Mouse (Mus musculus): ENCODE measurements around the gene Padi3.
A peak's percentile ranks its signal among the peaks of the same experiment; 100 is the strongest.

Padi3 gene

DNA sequence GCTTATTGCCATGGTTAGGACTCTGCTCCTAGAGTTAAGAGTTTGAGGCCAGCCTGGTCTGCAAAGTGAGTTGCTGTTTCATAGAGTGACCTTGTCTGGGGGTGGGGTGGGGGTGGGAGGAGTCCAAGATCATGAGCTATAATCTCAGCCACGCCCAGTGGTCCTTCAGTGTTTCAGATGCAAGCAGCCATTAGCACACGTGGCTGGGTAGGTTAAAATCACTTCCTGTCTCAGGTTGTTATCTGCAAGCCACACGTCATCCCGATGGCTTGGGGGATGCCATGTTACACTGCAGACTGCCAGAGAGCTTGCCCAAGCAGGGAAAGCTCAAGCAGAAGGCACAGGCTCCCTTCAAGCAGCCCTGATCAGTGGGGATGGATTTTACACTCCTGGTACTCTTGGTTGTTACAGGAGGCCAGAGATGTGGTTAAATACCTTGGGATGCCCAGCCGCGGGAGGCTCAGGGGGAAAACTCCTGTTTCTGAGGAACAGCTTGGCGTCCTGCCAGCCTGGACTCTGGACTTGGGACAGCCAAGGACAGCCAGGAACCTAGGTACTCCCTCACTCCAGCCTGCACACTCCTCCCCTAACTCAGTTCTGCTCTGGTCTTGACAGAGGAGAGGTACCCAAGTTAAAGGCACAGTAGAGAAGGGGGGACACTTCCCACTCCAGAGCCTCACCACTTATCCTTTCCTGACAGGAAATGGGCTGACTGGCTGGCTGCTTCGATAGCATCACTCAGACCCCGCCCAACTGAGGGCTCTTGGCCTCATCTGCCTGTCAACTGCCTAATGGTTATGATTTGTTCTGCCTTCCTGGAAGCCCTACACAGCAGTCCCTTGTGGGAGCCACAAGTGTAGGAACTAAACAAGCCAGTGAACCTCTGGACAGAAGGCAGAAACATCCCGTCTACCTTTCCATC is 5.8 kb upstream of the Padi3 start:
- DNase-seq = no peak

DNA sequence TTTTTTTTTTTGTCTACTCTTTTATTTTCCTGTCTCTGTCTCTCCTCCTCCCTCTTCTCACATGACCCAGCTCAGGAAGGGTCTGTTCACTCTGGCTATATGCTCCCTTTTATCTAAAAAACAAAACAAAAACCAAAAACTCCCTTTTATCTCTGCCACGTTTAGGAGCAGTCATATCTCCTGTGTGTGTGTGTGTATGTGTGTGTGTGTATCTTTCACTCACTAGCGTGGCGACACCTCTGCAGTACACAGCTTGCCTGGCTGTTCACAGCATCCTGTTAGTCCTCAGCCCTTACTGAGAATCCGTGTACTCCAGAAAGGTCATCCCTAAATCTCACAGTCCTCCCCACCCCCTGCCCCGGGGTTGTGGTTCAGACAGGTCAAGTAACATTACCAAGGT is 5.0 kb upstream of the Padi3 start:
- no peak for DNase-seq

DNA sequence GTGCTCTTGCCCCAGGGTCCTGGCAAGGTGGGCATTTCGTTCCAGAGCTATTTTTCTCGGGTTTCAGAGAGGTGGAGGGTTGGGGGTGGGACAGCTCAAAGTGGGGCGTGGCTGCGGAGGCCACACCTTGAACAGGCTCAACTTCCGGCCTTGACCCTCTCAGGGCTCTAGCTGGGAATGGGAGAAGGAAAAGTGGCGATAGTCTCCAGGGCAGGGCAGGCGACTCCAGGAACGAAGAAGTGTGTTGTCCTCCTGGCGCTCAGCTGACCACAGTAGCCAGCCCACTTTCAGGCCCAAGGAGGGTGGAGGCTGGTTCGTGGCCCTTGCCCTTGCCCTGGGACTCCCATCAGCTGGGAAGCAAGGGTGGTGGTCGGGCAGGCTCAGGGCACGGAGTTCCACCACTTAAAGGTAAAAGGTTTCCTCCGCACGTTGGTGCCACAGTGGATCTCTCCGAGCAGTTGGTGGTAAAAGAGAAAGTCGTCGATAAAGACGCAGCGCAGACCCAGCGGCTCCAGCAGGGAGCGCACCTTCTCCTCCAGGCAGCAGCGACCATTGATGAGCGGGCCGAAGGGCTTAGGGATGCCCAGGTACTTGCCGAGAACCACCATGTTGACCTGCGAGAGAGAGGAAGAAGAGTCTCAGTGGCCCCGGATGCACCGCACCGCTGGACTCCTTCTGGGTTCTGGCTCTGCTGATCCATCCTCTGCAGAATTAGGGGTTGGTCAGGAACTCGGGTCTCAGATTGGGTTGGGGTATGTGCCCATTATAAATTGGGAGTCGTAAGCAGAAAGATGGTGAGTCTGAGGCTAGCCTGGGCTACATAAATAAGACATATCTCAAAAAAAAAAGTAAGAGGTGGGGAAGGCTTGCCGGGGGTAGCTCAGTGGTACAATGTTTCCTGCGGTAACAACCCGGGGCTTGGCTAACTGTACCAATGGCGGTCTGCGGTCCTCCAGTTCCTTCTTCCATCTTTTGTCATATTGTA is 4.1 kb upstream of the Padi3 start:
- no peak for DNase-seq

DNA sequence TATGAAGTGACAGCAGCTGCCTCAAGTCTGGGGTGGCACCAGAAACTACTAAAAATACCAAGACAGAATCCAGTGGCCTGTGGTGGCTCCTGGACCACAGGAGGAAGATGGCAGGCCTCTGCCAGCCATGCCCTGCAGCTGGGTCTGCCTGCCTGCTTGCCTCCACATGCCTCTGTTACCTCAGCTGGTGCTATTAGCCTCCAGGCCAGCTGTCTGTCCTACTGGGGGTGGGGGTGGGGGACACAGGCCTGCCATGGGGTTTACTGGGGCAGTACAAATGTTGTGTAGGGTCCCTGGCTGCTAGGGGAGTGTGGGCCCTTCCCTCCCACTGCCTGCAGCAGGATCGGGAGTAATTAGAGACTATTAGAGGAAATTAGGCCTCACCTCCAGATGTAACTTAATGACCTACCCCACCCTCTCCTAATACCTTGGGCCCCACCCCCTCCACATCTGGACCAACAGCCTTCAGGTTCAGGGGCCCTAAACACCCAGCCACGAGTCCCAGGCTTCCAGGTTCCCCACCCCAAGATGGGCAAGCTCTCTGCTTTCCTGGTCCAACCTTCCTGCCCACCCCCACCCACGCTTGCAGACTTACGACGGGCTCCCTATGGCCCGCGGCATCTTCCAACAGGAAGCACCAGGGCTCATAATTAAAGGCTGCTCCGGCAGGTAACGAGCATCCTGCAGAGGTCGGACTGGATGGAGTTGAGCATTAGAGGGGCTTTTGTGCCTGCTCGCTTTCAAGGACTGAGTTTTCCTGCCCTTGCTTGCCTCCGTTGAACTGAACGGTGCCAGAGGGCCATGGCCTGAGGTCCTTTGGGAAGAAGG is 3.1 kb upstream of the Padi3 start:
- no peak for DNase-seq

DNA sequence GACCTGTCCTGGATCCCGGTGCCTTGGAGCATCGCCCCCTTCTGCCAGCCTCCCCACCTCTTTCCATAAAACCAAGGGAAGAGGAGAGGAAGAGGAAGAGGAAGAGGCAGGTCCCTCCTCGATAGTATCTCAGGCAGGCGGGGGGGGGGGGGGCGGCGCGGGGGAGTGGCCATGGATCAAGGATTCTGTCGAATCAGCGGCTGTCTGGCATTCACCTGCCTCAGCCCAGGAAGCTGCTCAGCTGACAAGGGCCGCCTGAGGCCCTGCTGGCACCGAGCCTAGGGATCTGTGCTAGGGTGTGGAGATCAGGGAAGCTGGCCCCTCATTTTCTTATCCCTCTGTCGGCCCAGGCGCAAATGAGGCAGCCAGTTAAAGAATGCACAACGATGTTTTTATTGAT is 2.2 kb upstream of the Padi3 start:
- no peak for DNase-seq

DNA sequence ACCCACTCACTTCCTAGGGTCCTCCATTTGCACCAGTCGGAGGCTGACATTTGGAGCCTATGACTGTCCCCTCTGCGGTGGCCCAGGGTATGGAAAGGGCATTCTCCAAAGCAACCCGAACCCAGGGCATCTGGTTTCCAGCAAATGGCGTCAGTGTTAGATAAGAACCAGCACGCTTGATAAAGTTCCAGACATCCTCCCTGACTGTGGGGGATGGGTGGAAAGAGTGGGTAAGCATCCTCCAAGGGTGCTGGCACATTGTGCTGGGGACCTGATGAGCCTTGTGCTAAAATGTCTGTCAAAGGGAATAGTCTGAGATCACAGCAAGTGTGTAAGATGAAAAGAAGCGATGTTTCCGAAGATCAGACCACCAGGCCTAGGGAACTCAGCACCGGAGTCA is 1.7 kb upstream of the Padi3 start:
- DNase-seq = no peak

DNA sequence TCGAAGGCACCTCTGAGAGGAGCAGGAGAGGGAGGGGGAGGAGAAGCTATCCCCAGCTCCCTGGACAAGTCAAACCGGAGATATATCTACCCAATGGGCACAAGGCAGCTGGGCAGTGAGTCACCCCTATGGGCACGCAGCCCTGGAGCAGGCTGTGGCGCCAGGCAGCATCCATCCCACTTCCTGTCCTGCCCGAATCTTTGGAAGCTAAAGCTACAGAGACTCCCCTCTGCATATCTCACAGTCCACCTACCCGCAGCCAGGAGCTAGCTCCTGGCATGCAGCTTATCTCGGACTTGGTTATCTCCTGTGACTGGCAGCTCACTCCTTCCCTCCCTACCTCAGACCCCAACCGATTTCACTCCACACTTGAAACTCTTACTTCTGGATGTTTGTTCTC is 1.3 kb downstream of the Padi3 start:
- peak; percentile 11 for DNase-seq

DNA sequence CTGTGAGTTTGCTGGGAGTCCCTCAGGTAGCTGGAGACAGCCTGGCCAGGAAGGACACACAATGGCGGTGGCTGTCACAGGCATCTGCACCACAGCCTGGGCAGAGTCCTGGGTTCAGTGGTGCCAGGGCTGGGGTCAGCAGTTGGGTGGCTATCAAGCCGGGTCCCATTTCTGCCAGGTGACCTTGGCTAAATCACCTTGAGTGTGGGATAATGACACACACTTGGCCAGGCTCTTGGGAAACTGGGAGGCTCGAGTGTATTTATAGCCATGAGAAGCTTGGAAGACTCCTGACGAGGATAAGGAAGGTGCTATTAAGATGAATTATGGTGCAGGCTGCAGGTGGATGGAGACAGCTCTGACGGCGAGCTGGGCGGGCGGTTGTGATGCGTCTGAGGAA is 5.8 kb downstream of the Padi3 start:
- no peak for DNase-seq

DNA sequence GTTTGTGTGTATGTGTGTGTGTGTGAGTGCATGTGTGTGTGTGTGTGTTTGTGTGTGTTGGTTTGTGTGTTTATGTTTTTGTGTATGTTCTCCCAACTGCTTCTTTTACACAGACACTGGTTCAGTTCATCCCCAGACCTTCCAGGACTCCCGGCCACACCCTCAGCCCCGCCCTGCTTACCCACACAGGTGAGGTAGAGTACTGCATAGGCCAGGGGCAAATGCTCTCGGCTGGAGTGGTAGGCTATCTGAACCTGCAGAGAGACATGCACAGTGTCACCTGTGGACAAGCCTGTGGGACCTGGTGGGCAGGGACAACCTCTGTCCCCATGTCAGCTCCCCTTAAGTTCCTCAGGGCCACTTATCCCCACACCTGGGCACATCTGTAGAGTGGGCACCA is 9.1 kb downstream of the Padi3 start:
- no peak for DNase-seq

DNA sequence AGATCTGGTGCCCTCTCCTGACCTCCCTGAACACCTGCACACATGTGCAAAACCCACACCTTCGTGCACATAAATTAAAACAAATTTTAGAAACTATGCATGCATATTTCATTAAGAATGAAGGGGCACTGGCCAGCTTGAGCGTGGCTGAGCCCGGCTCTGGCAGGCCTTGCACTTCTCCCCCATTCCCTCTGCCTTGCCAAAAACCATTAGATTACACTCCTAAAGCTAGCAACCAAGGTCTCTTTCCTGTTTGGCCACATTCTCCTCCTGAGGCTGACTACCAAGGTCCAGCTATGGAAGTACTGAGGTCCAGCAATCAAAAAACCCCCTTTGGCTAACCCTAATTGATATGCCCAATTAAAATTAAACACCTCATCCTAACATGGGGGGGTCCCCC is 13.7 kb downstream of the Padi3 start:
- no peak for DNase-seq

DNA sequence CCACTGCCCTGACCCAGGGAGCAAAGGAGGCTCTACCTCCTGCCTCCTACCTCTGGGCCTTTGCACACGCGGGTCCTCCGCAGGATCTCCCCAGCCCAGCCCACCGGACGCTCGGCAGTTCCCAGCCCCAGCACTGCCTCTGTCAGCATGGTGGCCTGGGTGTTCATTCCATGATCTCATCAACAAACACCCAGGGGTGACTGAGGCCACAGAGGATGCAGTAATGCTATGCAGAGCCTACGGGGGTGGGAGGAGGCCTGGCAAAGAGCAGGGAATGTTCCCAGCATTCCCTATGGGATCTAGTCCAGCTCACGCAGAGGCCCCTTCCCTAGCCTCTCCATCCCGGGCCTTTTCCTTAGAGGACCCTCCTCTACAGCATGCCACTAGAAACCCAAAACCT is 15.8 kb downstream of the Padi3 start:
- no peak for DNase-seq

DNA sequence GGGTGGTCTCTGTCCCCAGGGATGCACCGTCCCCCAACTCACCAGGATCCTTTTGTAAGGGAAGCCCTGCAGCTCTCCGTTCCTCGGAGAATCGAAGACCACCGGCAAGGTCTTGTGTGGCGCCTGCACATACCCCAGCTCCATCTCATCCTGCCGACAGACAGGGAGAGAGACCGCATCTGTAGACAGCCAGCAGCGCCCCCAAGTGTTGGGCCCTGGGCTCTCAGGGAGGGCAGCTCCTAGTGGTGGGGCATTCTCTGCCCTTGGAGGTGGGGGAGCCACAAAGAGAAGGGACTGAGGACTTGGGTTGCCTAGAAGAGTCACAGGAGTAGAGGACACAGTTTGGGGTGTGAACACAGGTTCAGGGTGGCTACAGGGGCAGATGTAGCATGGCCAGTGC is 16.7 kb downstream of the Padi3 start:
- DNase-seq = no peak

DNA sequence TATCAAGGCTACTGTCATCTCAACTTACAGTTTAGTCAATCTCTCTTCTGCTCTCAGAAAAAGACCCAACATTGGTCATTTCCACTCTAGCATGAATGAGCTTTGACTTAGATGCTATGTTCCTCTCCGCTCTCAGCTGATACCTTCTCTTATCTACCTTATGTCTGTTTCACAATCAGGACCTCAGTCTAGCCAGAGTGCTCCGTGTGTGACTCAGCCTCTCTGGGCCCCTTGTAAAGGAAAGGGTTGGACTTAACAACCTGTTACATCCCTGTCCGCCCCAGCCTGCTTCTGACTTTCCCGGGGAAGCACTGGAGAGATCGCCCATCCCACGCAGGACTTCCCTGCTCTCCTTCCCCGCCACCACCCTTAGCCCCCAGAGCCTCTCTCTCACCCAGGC is 17.9 kb downstream of the Padi3 start:
- DNase-seq = no peak

DNA sequence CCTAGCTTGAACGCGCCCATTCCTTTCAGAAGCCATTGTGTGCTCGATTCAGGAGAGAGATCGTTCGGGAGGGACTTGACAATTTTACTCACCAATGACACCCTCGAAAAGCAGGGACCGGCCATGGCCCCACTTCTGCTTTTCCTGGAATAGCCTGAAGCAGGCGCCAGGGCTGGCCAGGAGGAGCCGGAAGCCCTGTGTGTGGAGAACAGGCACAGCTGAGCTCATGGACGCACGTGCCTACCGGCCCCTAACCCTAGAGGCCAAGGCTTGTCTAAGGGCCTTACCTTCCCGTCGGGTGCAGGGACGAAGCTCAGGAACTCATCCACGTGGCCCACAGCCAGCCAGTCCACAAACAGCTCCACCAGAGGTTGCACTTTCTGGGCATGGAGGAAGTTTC is 19.4 kb downstream of the Padi3 start:
- DNase-seq = no peak

DNA sequence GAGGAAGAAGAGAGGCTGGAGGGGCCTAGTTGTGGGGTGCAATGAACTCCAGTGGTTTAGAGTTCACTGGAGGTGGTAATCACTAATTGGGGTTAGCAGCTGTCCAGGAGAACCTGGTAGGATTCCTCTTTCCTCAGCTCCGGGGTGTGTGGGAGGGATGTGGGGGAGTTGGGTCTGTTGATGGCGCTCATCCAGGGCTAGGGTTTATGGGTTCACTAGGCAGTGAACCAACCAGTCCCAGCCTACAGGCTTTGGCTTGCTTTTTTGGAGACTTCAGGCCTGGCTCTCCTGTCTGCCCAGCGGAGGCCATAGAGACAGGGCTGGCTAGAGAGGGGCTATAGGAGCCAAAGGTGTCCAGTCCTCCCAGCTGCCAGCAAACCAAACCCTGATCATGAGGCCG is 20.5 kb downstream of the Padi3 start:
- no peak for DNase-seq

DNA sequence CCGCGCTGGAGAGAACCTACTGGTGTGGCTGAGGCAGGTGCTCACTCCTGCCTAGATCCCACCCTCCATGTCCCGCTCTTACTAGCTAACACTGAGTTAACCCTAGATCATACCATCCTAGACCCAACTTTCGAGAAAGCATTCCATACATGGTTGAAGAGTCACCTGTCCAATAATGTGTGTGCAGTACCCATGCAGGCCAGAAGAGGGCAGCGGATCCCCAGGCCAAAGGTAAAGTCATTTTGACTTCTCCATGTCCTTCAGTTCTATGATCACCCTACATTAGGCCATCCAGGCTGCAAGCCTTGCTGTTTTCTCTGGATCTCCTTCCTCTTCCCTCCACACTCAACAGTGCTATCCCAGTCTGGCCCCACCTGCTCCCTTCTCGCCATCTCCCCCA is 21.5 kb downstream of the Padi3 start:
- DNase-seq = no peak

DNA sequence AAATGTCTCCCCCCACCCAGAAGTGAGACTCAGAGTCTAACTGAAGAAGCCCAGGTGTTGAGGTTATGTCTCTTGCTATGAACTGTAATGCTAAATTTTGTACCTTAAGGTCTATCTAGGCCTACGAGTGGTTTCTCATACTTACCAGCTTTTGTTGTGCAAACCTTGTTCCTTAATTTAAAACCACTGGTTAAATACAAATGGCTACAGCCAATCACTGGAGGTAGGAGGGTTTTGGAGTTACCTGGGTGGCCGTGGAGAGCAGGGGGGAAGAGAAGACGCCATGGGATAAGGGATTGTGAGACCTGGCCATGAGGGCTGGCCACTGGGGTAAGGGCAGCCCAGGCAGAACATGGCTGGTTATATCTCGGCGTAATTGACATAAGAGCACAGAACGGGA is 22.2 kb downstream of the Padi3 start:
- DNase-seq = no peak

DNA sequence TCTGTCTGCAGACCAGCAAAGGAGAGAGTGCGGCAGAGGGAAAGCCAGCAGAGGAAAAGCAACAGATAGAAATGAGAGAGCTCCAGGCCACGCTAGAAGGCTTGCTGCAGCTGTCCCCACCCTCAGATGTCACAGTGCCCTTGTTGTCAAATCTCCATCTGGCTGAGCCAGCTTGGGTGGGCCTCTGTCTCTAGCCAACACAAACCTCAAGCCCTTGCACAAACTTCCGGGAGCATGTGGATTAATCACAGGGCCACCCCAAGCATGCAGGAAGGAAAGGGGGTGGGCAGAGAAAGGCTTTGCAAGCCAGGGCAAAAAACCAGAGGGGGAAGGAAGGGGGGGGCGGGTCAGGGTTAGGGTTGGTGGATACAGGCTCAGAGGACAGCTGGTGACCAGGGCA is 23.0 kb downstream of the Padi3 start:
- no peak for DNase-seq

DNA sequence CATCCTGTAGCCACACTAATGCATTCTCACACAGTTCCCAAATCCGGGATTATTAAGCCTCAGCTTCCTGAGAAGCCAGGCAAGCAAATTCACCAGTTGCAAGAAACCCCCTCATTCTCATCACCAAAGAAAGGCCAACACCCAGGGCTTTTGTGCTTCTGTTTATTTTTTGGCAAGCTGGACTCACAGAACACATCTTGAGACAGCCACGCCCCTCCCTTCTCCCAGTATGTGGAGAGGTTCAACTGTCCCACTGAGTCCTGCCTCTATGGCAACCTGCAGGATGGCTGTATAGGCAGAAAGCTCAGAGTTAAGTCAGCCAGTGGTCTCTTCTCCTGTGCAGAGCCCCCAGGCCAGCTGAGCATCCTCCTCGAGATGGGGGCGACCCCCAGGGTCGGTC is 25.2 kb downstream of the Padi3 start:
- DNase-seq = no peak

DNA sequence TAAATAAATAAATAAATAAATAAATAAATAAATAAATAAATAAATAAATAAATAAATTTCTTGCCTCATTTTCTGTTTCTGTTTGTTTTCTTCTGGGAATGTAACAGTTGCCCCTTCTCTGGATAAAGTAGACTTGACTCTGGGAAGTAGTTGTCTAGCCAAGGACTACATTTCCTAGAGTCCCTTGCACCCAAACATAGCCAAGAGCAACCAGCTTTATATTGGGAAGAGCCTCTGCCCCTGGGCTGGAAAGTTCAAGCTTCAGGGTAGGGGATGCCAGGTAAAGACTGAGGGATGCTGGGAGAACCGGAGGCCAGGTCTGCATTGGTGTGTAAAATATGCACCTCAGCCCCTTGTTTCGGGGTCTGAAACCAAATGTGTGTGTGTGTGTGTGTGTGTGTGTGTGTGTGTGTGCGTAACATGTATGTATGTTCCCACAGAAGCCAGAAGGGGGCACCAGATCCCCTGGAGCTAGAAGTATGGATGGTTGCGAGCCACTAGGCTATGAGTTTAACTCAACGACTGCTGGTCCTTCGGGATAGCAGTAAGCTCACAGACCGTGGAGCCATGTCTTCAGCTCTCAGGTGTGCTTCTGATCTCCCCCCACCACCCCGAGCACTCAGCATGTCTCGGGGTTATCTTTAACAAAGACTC is 26.0 kb downstream of the Padi3 start:
- DNase-seq = no peak

DNA sequence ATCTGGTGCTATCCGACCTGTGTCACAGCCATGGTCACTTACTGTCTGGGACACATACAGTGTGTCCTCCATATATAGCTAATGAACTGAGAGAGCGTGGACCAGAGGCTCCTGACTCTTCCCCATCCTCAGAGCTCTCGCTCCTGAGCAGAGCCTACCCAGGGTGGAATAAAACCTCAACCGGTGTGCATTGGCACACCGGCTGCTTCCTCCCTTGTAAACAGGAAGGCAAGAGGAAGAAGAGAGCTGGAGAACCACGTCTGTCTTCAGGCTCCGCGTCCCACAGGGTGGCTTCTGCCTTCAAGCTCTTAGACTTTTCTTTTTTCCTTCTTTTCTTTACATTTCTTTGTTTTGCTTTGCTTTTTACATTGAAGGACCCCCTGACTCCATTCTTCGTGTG is 27.6 kb downstream of the Padi3 start:
- DNase-seq = no peak

DNA sequence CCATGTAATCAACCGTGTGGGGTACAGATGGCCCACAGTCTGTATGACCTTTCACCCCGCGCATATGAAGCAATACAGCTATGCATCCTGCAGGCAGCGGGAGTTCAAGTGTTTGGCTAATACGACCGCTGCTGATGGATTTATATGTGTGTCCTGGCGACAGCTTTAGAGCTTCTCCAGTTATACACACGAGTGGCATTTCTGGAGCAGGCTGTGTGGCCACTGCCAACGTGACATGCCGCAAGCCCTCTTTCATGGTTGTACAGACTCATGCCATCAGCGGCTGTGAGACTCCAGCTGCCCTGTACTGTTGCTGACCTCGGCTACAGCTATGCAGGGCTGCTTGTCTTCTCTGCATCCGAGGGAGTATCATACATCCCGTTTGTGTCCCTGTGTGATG is 29.9 kb downstream of the Padi3 start:
- no peak for DNase-seq
